Mouse (Mus musculus) limb, embryonic 14.5 days (tissue): ENCODE measurements around the gene Gm5134. TPM values are rescaled to one million over a fixed set of nuclear protein-coding genes. Genes with fewer than 3 reads are reported as not detected.

ENCODE experiments used
- ATAC-seq: fragments of 200-750 bp; cut with Nextera tagmentation; 2 replicates; pipeline ENCODE4 v1.8.0; 2017; ENCODE audit warnings: low read depth, moderate number of reproducible peaks, moderate TSS enrichment; ENCODE audit not compliant: low FRiP score
- DNase-seq: peaks from one replicate; pipeline ENCODE4 v3.0.0-alpha.2; 2015; ENCODE audit warnings: low spot score
- H3K27ac ChIP-seq: fragments of 300-500 bp; sonication (generic); replicated peaks from 2 replicates; pipeline ENCODE4 v1.5.1; 2014; ENCODE audit warnings: low read depth, mild to moderate bottlenecking, low read length, moderate library complexity, mixed read lengths
- H3K27me3 ChIP-seq: fragments of 300-500 bp; sonication (generic); 2 replicates; pipeline ENCODE4 v1.6.1; 2014; ENCODE audit warnings: low read length, mixed read lengths; ENCODE audit not compliant: control insufficient read depth, insufficient read depth
- H3K36me3 ChIP-seq: fragments of 300-500 bp; sonication (generic); 2 replicates; pipeline ENCODE4 v1.6.1; 2014; ENCODE audit warnings: mild to moderate bottlenecking, low read length, moderate library complexity, mixed read lengths; ENCODE audit not compliant: control insufficient read depth, insufficient read depth
- H3K4me1 ChIP-seq: fragments of 300-500 bp; sonication (generic); 2 replicates; pipeline ENCODE4 v1.6.1; 2014; ENCODE audit warnings: antibody characterized with exemption, low read length, mixed read lengths; ENCODE audit not compliant: control insufficient read depth, insufficient read depth
- H3K4me2 ChIP-seq: fragments of 300-500 bp; sonication (generic); replicated peaks from 2 replicates; pipeline ENCODE4 v1.6.1; 2014; ENCODE audit warnings: low read depth, mild to moderate bottlenecking, low read length, moderate library complexity; ENCODE audit not compliant: severe bottlenecking
- H3K4me3 ChIP-seq: fragments of 300-500 bp; sonication (generic); replicated peaks from 2 replicates; pipeline ENCODE4 v1.5.1; 2014; ENCODE audit warnings: low read length
- H3K9ac ChIP-seq: fragments of 300-500 bp; sonication (generic); 2 replicates; pipeline ENCODE4 v1.6.1; 2014; ENCODE audit warnings: mild to moderate bottlenecking, low read depth, low read length, moderate library complexity; ENCODE audit not compliant: severe bottlenecking
- H3K9me3 ChIP-seq: fragments of 300-500 bp; sonication (generic); 2 replicates; pipeline ENCODE4 v1.6.1; 2016; ENCODE audit warnings: low read length; ENCODE audit not compliant: control insufficient read depth
- POLR2A ChIP-seq: fragments of 200-500 bp; IDR thresholded peaks from 2 replicates; pipeline ENCODE4 v1.8.0; 2012; ENCODE audit warnings: inconsistent platforms, mild to moderate bottlenecking, moderate library complexity, borderline replicate concordance; ENCODE audit not compliant: insufficient read depth, insufficient read length; ENCODE audit errors: extremely low read depth
- WGBS: fragments of 180-500 bp; shearing (Covaris S2); extraction: QIAGEN DNeasy Blood & Tissue Kit; methylation state at CpG from one replicate; pipeline ENCODE4 v1.1.7; 2014; 5-methylcytosine and 5-hydroxymethylcytosine counted together
- polyA plus RNA-seq, 2 experiments: library from polyadenylated mRNA; depleted of rRNA in 1 of 2; stranded (reverse) in 1 of 2; unstranded in 1 of 2; fragments of >200 nt; fragmentation: Nextera tagmentation in 1 of 2; extraction: Ambion mirVana in 1 of 2; gene quantifications; 2 replicates each; pipeline versions ENCODE4 v1.2.1 to v1.2.3; 2012 to 2014

The Gm5134 gene
- polyA plus RNA-seq, 2 experiments = 0.04 to 0.10 TPM

DNA sequence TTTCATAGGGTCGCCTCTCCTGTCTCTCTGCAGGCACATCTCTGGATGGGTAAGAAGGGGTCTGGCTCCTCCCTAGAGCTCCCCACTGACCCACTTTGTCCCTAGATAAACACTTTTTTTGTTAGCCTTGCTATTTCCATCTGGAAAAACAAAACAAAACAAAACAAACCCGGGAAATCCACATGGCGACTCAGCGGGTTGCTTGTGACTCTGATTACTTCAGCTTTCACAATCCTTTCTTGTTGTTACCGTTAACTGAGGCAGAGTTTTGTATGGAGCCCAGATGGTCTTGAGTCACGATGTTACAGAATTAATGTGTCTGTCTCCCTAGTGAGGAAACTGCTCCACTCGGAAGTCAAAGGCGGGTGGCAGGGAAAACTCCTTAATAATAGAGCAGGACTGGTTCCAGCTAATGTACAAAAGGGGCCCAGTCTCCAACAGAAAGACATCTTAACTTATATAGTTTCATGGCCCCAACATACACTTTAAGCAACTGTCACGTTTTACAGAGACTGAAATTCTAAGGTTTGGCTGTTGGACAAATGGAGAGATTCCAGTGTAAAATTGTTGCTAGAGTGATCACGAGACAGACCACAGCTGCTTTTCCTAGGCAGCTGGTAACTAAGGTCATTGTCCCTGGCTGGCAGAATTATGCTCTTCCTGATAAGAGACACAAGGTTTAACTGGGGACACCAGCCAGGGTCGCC, 10.1 kb upstream of the Gm5134 start:
- no peak for ATAC-seq

DNA sequence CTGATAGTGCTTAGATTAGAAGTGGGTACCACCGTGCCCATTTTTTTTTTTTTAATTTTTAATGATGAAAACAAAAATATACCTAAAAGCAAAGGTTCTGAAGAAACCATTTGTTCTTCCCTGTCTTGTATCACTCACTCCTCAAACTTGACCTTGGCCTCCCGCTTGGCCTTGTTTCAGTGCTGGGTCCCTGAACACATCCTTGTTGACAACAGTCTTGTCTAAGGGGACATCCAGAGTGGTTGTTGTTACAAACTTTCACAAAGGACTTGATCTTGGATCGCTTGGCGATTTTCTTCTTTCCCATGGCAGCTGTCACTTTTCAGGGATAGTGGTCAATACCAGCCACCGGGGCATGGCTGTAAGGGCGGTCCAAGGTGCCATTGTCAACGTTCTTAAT, 9.1 kb upstream of the Gm5134 start:
- no peaks in the 10 kb centered on the region for H3K36me3 ChIP-seq
- H3K27me3 ChIP-seq = no peaks in the 10 kb centered on the region; the same call in 1 of the 2 replicates
- no peak for DNase-seq
- WGBS = 94% methylated on average over 7 of the region's 7 CpGs
- no peak overlapping the region for H3K27ac ChIP-seq
- H3K4me3 ChIP-seq = no peak overlapping the region
- H3K9ac ChIP-seq = no peak overlapping the region
- TF ChIP-seq POLR2A = no peak
- ATAC-seq = no peak
- no peaks in the 10 kb centered on the region for H3K9me3 ChIP-seq
- no peaks in the 10 kb centered on the region for H3K4me1 ChIP-seq
- H3K4me2 ChIP-seq = no peak overlapping the region

More for the DNA sequence above, 10.1 kb upstream of the Gm5134 start:
- Histone ChIP-seq H3K4me3 (no peak overlapping the region), H3K36me3 (no peaks in the 10 kb centered on the region), H3K27ac (no peak overlapping the region), H3K9me3 (no peaks in the 10 kb centered on the region), H3K27me3 (no peaks in the 10 kb centered on the region), H3K4me1 (no peaks in the 10 kb centered on the region), H3K9ac (no peak overlapping the region), H3K4me2 (no peak overlapping the region)
- no peak for TF ChIP-seq POLR2A
- 44% methylated on average over 11 of the region's 11 CpGs for WGBS
- no peak for DNase-seq

DNA sequence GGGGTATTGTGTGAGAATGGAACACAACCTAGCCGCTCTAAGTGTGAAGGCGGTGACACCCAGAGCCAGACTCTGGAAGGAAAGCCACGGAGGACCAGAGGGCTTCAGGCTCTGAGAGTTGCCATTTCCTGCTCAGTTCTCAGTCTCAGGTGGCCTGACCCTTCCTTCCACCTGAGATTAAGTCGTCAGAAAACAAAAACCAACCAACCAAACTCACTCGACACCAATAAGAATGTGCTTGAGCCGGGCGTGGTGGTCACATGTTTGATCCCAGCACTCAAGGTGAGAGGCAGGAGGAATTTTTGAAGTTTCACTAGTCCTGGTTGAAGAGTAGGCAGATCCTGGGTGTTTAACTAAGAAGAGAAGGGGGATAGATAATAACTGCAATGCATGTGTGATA, 8.4 kb upstream of the Gm5134 start:
- H3K9me3 ChIP-seq = no peaks in the 10 kb centered on the region
- H3K27ac ChIP-seq = no peak overlapping the region
- H3K36me3 ChIP-seq = no peaks in the 10 kb centered on the region
- ATAC-seq (no peak), DNase-seq (no peak)
- H3K4me3 ChIP-seq = no peak overlapping the region
- H3K9ac ChIP-seq = no peak overlapping the region
- no peak for TF ChIP-seq POLR2A
- no peaks in the 10 kb centered on the region; the same call in 1 of the 2 replicates for H3K27me3 ChIP-seq
- H3K4me1 ChIP-seq = 0 out of 2 replicates have a peak, but pooled peaks cover 3% of the 10 kb centered on the region
- no peak overlapping the region for H3K4me2 ChIP-seq
- 81% methylated on average over 7 of the region's 7 CpGs for WGBS

DNA sequence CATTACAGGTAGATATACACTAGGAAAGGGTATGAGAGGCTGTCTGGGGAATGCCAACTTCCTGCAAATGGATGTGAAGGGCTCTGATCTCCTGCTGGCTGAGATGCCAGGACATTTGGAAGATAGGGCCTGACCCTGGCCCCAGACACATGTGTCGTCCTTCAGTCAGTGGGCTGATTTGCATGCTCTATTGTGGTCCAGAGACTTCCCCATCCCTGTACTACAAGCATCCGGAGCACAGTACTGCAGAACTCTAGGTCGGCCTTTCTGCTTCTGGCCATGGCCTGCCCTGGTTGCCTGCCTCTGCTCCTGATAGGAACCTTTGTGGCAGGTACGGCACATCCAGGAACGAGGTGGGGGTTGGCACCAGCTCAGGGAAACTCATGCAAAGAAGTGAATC, 6.2 kb upstream of the Gm5134 start:
- H3K4me3 ChIP-seq = no peak overlapping the region
- DNase-seq (no peak), ATAC-seq (no peak)
- H3K4me2 ChIP-seq = no peak overlapping the region
- no peak overlapping the region for H3K27ac ChIP-seq
- WGBS = 75% methylated on average over 5 of the region's 5 CpGs
- H3K9me3 ChIP-seq = no peaks in the 10 kb centered on the region
- no peak for TF ChIP-seq POLR2A
- H3K9ac ChIP-seq = no peak overlapping the region
- H3K36me3 ChIP-seq = no peaks in the 10 kb centered on the region
- no peaks in the 10 kb centered on the region; the same call in 1 of the 2 replicates for H3K27me3 ChIP-seq
- 0 out of 2 replicates have a peak, but pooled peaks cover 3% of the 10 kb centered on the region for H3K4me1 ChIP-seq

DNA sequence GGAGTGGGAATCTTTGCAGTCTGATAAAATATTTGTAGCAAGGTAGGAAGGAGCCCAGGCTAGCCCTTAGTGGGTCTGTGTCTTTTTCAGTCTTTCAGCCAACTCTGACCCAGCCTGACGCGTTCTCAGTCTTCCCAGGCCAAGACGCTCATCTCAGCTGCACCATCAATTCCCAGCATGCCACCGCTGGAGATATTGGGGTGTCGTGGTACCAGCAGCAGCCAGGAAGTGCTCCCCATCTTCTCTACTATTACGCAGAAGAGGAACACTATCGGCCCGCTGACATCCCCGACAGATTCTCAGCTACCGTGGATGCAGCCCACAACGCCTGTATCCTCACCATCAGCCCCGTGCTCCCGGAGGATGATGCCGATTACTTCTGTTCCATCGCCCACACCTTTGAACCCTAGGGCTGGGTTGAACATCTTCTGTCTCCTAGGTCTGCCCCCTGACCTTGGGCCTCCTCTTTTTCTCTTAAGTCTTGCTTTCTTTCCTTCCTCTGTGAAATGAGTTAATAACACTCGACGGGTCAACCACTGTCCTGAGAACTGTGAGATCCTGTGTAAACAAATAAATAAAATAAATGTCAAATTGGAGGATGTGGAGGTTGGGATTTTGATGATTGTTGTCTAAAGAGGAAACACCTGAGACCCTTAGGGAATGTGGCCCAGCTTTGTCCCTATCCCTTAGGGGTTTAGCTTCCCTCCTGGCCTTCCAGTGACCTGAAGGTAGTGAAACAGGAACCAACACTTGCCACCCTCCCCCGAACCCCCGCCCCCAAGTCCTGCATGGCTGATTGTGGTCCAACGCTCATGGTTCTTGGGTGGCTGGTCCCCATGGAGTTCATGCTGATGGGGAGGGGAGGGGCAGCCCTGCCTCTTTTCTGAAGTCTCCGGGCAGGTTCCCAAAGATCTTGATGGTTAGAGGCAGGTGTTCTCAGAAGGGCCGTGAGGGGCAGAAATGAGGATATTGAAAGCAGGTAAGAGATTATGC, 5.0 kb upstream of the Gm5134 start:
- H3K36me3 ChIP-seq = no peaks in the 10 kb centered on the region
- no peak overlapping the region for H3K27ac ChIP-seq
- H3K4me1 ChIP-seq = 0 out of 2 replicates have a peak, but pooled peaks cover 3% of the 10 kb centered on the region
- no peak for DNase-seq
- no peaks in the 10 kb centered on the region for H3K9me3 ChIP-seq
- H3K27me3 ChIP-seq = no peaks in the 10 kb centered on the region; the same call in 1 of the 2 replicates
- H3K9ac ChIP-seq = no peak overlapping the region
- WGBS = 81% methylated on average over 22 of the region's 22 CpGs
- no peak for ATAC-seq
- H3K4me3 ChIP-seq = no peak overlapping the region
- H3K4me2 ChIP-seq = no peak overlapping the region
- TF ChIP-seq POLR2A = no peak
